Mouse (Mus musculus) MEL (cell line): ENCODE results near the gene Arhgef7. TPM values are rescaled to one million over a fixed set of nuclear protein-coding genes. Genes with fewer than 3 reads are reported as not detected.

Experiments used
- DNase-seq: peaks from one replicate; pipeline ENCODE4 v3.0.0; 2011; ENCODE audit warnings: low read depth, low spot score
- H3K27ac ChIP-seq: 2 replicates; pipeline ENCODE4 v1.5.1; 2012; ENCODE audit warnings: low read depth, mild to moderate bottlenecking, control low read depth, low read length, moderate library complexity; ENCODE audit not compliant: control insufficient read depth
- H3K27me3 ChIP-seq, 2 experiments: fragments of 150-350 bp in 1 of 2; sonication (generic) in 1 of 2; 2 replicates each; pipeline ENCODE4 v1.6.1; 2012; ENCODE audit warnings: low read length in 2 of 2, mild to moderate bottlenecking in 2 of 2, improper control_type of control experiment in 1 of 2, moderate library complexity in 1 of 2; ENCODE audit not compliant: insufficient read depth in 2 of 2, control insufficient read depth in 1 of 2
- H3K36me3 ChIP-seq, 2 experiments: 2 replicates each; pipeline ENCODE4 v1.6.1; 2012 to 2014; ENCODE audit warnings: low read length in 2 of 2, improper control_type of control experiment in 1 of 2, inconsistent platforms in 1 of 2, mild to moderate bottlenecking in 1 of 2; ENCODE audit not compliant: insufficient read depth in 2 of 2, control insufficient read depth in 1 of 2
- H3K4me1 ChIP-seq, 2 experiments: fragments of 150-350 bp in 1 of 2; sonication (generic) in 1 of 2; 2 replicates each; pipeline ENCODE4 v1.6.1; 2012; ENCODE audit warnings: low read length in 2 of 2, improper control_type of control experiment in 1 of 2, mild to moderate bottlenecking in 1 of 2; ENCODE audit not compliant: insufficient read depth in 2 of 2, control insufficient read depth in 1 of 2
- H3K4me3 ChIP-seq, 2 experiments: fragments of 150-350 bp in 1 of 2; sonication (generic) in 1 of 2; 2 replicates each; pipeline ENCODE4 v1.5.1; 2012; ENCODE audit warnings: low read depth in 2 of 2, low read length in 2 of 2, mild to moderate bottlenecking in 2 of 2, moderate library complexity in 2 of 2, control low read depth in 1 of 2, improper control_type of control experiment in 1 of 2; ENCODE audit not compliant: control insufficient read depth in 1 of 2, insufficient read depth in 1 of 2
- H3K79me2 ChIP-seq: 2 replicates; pipeline ENCODE4 v1.6.1; 2012; ENCODE audit warnings: mild to moderate bottlenecking, low read length, moderate library complexity; ENCODE audit not compliant: control insufficient read depth, poor library complexity, insufficient read depth
- H3K9ac ChIP-seq: 2 replicates; pipeline ENCODE4 v1.6.1; 2012; ENCODE audit warnings: low read depth, mild to moderate bottlenecking, control low read depth, low read length, moderate library complexity; ENCODE audit not compliant: control insufficient read depth, poor library complexity, severe bottlenecking
- H3K9me3 ChIP-seq: fragments of 150-350 bp; sonication (generic); replicated peaks from 2 replicates; pipeline ENCODE4 v1.6.1; 2012; ENCODE audit warnings: mild to moderate bottlenecking, low read length, improper control_type of control experiment, moderate library complexity; ENCODE audit not compliant: insufficient read depth
- CHD1 ChIP-seq: IDR thresholded peaks from 2 replicates; pipeline ENCODE4 v1.6.1; 2012; ENCODE audit warnings: low read depth, mild to moderate bottlenecking, inconsistent platforms, low read length, improper control_type of control experiment
- CHD2 ChIP-seq: IDR thresholded peaks from 2 replicates; pipeline ENCODE4 v1.6.1; 2011; ENCODE audit warnings: low read length, improper control_type of control experiment
- CTCF ChIP-seq, 3 experiments: IDR thresholded peaks in 2 of 3; conservative IDR thresholded peaks in 1 of 3; 2 replicates each; pipeline ENCODE4 v1.5.1; 2011 to 2012; ENCODE audit warnings: low read length in 3 of 3, low read depth in 2 of 3, mild to moderate bottlenecking in 2 of 3, improper control_type of control experiment in 1 of 3, inconsistent platforms in 1 of 3, mixed read lengths in 1 of 3, moderate library complexity in 1 of 3; ENCODE audit not compliant: control insufficient read depth in 1 of 3, insufficient read depth in 1 of 3, poor library complexity in 1 of 3, severe bottlenecking in 1 of 3
- ELF1 ChIP-seq: IDR thresholded peaks from 2 replicates; pipeline ENCODE4 v1.6.1; 2014; ENCODE audit warnings: low read depth, mild to moderate bottlenecking, inconsistent platforms, low read length, improper control_type of control experiment, moderate library complexity
- EP300 ChIP-seq, 2 experiments: IDR thresholded peaks; 2 replicates each; pipeline ENCODE4 v1.6.1; 2011; ENCODE audit warnings: improper control_type of control experiment in 2 of 2, low read length in 2 of 2, low read depth in 1 of 2, mild to moderate bottlenecking in 1 of 2
- ETS1 ChIP-seq: IDR thresholded peaks from 2 replicates; pipeline ENCODE4 v1.6.1; 2012; ENCODE audit warnings: low read depth, mild to moderate bottlenecking, inconsistent platforms, low read length, improper control_type of control experiment, moderate library complexity
- GABPA ChIP-seq: IDR thresholded peaks from 2 replicates; pipeline ENCODE4 v1.6.1; 2012; ENCODE audit warnings: low read depth, mild to moderate bottlenecking, inconsistent platforms, low read length, improper control_type of control experiment, moderate library complexity
- GATA1 ChIP-seq: IDR thresholded peaks from 2 replicates; pipeline ENCODE4 v1.6.1; 2011; ENCODE audit warnings: low read depth, low read length, improper control_type of control experiment
- HCFC1 ChIP-seq: IDR thresholded peaks from 2 replicates; pipeline ENCODE4 v1.6.1; 2012; ENCODE audit warnings: low read depth, mild to moderate bottlenecking, inconsistent platforms, low read length, improper control_type of control experiment, moderate library complexity
- JUND ChIP-seq: IDR thresholded peaks from 2 replicates; pipeline ENCODE4 v1.6.1; 2011; ENCODE audit warnings: low read depth, mild to moderate bottlenecking, improper control_type of control experiment, low read length
- MAX ChIP-seq: IDR thresholded peaks from 2 replicates; pipeline ENCODE4 v1.6.1; 2011; ENCODE audit warnings: low read length, improper control_type of control experiment
- MAZ ChIP-seq: IDR thresholded peaks from 2 replicates; pipeline ENCODE4 v1.6.1; 2012; ENCODE audit warnings: low read depth, mild to moderate bottlenecking, inconsistent platforms, low read length, improper control_type of control experiment
- MEF2A ChIP-seq: IDR thresholded peaks from 2 replicates; pipeline ENCODE4 v1.6.1; 2014; ENCODE audit warnings: low read depth, mild to moderate bottlenecking, inconsistent platforms, low read length, improper control_type of control experiment; ENCODE audit not compliant: poor library complexity, insufficient replicate concordance, severe bottlenecking; ENCODE audit errors: extremely low read depth
- MYB ChIP-seq: IDR thresholded peaks from 2 replicates; pipeline ENCODE4 v1.6.1; 2011; ENCODE audit warnings: mild to moderate bottlenecking, low read depth, low read length, improper control_type of control experiment
- MYC ChIP-seq: IDR thresholded peaks from 2 replicates; pipeline ENCODE4 v1.6.1; 2011; ENCODE audit warnings: low read depth, mild to moderate bottlenecking, low read length, improper control_type of control experiment, moderate library complexity
- NELFE ChIP-seq: IDR thresholded peaks from 2 replicates; pipeline ENCODE4 v1.6.1; 2011; ENCODE audit warnings: low read depth, low read length, improper control_type of control experiment
- RAD21 ChIP-seq: IDR thresholded peaks from 2 replicates; pipeline ENCODE4 v1.6.1; 2011; ENCODE audit warnings: mild to moderate bottlenecking, low read depth, low read length, improper control_type of control experiment
- SIN3A ChIP-seq: IDR thresholded peaks from 2 replicates; pipeline ENCODE4 v1.6.1; 2012; ENCODE audit warnings: low read length, improper control_type of control experiment, inconsistent platforms
- TBP ChIP-seq: IDR thresholded peaks from 2 replicates; pipeline ENCODE4 v1.8.0; 2011; ENCODE audit warnings: low read depth, low read length, improper control_type of control experiment
- USF2 ChIP-seq, 2 experiments: IDR thresholded peaks; 2 replicates each; pipeline ENCODE4 v1.6.1; 2011 to 2012; ENCODE audit warnings: improper control_type of control experiment in 2 of 2, low read length in 2 of 2, borderline replicate concordance in 1 of 2, inconsistent platforms in 1 of 2, low read depth in 1 of 2, mild to moderate bottlenecking in 1 of 2; ENCODE audit not compliant: insufficient read depth in 1 of 2
- ZMIZ1 ChIP-seq: IDR thresholded peaks from 2 replicates; pipeline ENCODE4 v1.6.1; 2012; ENCODE audit warnings: low read depth, mild to moderate bottlenecking, inconsistent platforms, low read length, improper control_type of control experiment, moderate library complexity
- polyA plus RNA-seq, 2 experiments: library from polyadenylated mRNA; stranded (reverse) in 1 of 2; unstranded in 1 of 2; fragments of >175 nt in 1 of 2; fragments of >200 nt in 1 of 2; gene quantifications; 2 replicates each; pipeline versions ENCODE4 v1.2.1 to v1.2.4; 2012; ENCODE audit warnings: low replicate concordance in 2 of 2, low read depth in 1 of 2; ENCODE audit not compliant: insufficient read length in 2 of 2, insufficient read depth in 1 of 2, missing spikeins in 1 of 2
- total RNA-seq: library from RNA; depleted of rRNA; stranded (reverse); fragments of 300-350 nt; gene quantifications from 2 replicates; pipeline ENCODE4 v1.2.3, GENCODE M21; 2012

Gene Arhgef7
- total and polyA plus RNA-seq, 3 experiments = 21.0 to 36.8 TPM; not detected in 1

DNA sequence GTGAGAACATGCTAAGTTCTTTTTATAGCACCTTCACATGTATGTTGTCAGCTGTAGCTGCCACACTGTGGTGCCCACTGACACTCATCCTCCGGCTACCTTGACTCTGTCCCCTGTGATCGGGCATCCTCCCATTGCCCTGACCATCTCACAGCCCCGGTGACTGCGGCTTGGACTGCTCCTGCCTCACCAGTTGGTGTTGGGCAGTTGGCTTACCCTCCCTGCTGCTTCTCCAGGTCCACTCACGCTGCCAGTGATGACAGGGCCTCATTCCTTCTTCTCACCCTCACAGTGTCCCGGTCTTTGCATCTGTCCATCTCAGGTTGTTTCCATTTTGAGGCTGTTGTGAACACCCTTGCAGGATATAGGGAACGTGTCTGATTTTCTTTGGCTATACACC lies 35.3 kb downstream of the Arhgef7 start:
- Histone ChIP-seq H3K4me3 (no peak overlapping the region), H3K9me3 (no peaks in the 10 kb centered on the region), H3K36me3 (peaks cover 0 to 7% of the 10 kb centered on the region in 2 experiments; a peak in 2 of 4 replicates), H3K79me2 (peaks cover 36% of the 10 kb centered on the region), H3K4me1 (peaks cover 0 to 5% of the 10 kb centered on the region in 2 experiments; a peak in 2 of 4 replicates), H3K9ac (no peak overlapping the region), H3K27ac (no peak overlapping the region), H3K27me3 (no peaks in the 10 kb centered on the region)
- no peak for DNase-seq
- TF ChIP-seq MYC (no peak), USF2 (IDR thresholded peaks at IDR 0.05; ENCODE audit: borderline replicate concordance in 1 of 2, insufficient read depth in 1 of 2, low read depth in 1 of 2, low read length in 2 of 2) (no peak), HCFC1 (no peak), CHD2 (no peak), JUND (no peak), MAZ (no peak), MEF2A (no peak)
- TF ChIP-seq, all 39 proteins: peak for 0

DNA sequence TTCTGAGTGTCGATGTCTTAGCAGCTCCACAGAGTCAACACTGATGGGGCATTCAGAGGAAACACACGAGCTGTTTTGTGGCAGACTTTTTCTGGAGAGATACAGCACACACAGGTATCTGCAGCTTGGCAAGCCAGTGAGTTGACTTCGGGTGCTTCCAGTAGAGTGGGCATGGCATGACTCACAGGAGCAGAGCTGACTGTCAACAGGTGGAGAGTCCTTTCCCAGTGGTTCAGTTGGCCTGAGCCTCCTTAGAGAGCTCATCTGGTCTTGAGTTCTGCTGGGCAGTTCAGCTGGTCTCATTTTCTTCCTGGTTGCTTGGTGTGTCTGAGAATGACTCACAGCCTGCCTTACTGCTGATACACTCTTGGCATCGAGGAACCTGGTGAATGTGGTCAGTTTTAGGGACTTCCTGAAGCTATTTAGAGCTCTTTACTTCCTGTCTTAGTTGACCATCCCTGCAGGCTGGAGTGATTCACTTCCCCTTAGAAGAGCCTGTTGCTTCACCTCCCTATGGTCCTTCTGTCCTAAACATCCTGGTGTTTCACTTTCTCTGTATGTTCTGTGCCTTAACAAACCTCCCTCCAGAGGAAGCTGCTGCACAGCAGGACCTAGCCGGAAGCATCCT lies 39.8 kb downstream of the Arhgef7 start:
- H3K79me2 ChIP-seq = peaks cover 9% of the 10 kb centered on the region
- H3K9me3 ChIP-seq = no peaks in the 10 kb centered on the region
- no peak overlapping the region for H3K27ac ChIP-seq
- no peak overlapping the region for H3K9ac ChIP-seq
- H3K27me3 ChIP-seq = no peaks in the 10 kb centered on the region
- H3K36me3 ChIP-seq = no peaks in the 10 kb centered on the region; a peak in 1 of 4 replicates
- H3K4me1 ChIP-seq = no peaks in the 10 kb centered on the region
- no peak overlapping the region for H3K4me3 ChIP-seq
- TF ChIP-seq GABPA = no peak
- TF ChIP-seq, all 39 proteins: peak for 0
- DNase-seq = peak; percentile 29

DNA sequence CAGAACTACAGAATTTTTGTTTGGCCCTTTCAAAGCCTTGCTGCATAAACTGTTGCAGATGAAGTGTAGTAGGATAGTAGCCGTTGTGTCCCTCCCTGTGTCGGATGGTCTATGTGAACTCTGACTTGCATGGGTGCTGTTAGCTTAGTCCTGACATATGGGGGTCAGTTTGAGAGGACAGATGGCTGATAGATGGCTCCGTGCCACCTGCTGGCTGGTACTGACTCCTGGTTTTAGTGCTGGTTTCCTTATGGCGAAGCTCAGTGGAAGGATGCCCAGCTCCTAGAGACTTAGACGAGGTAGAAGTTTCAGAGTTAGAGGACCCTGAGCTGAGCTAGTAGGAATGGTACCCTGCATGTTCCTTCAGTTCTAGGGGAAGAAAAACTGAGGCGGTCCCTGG lies 42.5 kb downstream of the Arhgef7 start:
- no peak for DNase-seq
- H3K79me2 ChIP-seq = peaks cover 12% of the 10 kb centered on the region
- TF ChIP-seq GABPA = no peak
- no peak for TF ChIP-seq CTCF (IDR thresholded peaks at IDR 0.05 in 2 of 3, conservative IDR thresholded peaks at IDR 0.05 in 1 of 3; ENCODE audit: control insufficient read depth in 1 of 3, insufficient read depth in 1 of 3, low read depth in 2 of 3, low read length in 3 of 3, poor library complexity in 1 of 3, severe bottlenecking in 1 of 3)
- no peak for TF ChIP-seq ETS1
- no peak for TF ChIP-seq CHD2
- no peak for TF ChIP-seq CHD1
- no peak for TF ChIP-seq HCFC1
- TF ChIP-seq NELFE = no peak
- no peak for TF ChIP-seq MYB
- TF ChIP-seq RAD21 = no peak
- no peak for TF ChIP-seq EP300 (IDR thresholded peaks at IDR 0.05; ENCODE audit: low read depth in 1 of 2, low read length in 2 of 2)
- no peak for TF ChIP-seq MAX
- TF ChIP-seq GATA1 = no peak
- TF ChIP-seq ELF1 = no peak
- TF ChIP-seq MAZ = no peak
- no peak for TF ChIP-seq TBP
- no peak for TF ChIP-seq SIN3A
- TF ChIP-seq MEF2A = no peak
- TF ChIP-seq ZMIZ1 = no peak
- TF ChIP-seq, all 39 proteins: peak for 0
- Histone ChIP-seq H3K9ac (no peak overlapping the region), H3K27me3 (no peaks in the 10 kb centered on the region), H3K27ac (no peak overlapping the region), H3K36me3 (peaks cover 0 to 3% of the 10 kb centered on the region in 2 experiments; a peak in 2 of 4 replicates), H3K9me3 (no peaks in the 10 kb centered on the region), H3K4me1 (peaks cover 1 to 6% of the 10 kb centered on the region in 2 experiments; a peak in 2 of 4 replicates), H3K4me3 (no peak overlapping the region)
